Mouse (Mus musculus) ovary, postnatal 10 days (tissue): ENCODE results near the gene Sytl3.

Source experiments
- DNase-seq: peaks from one replicate; pipeline ENCODE4 v3.0.0; 2022; ENCODE audit warnings: low spot score

The Sytl3 gene

DNA sequence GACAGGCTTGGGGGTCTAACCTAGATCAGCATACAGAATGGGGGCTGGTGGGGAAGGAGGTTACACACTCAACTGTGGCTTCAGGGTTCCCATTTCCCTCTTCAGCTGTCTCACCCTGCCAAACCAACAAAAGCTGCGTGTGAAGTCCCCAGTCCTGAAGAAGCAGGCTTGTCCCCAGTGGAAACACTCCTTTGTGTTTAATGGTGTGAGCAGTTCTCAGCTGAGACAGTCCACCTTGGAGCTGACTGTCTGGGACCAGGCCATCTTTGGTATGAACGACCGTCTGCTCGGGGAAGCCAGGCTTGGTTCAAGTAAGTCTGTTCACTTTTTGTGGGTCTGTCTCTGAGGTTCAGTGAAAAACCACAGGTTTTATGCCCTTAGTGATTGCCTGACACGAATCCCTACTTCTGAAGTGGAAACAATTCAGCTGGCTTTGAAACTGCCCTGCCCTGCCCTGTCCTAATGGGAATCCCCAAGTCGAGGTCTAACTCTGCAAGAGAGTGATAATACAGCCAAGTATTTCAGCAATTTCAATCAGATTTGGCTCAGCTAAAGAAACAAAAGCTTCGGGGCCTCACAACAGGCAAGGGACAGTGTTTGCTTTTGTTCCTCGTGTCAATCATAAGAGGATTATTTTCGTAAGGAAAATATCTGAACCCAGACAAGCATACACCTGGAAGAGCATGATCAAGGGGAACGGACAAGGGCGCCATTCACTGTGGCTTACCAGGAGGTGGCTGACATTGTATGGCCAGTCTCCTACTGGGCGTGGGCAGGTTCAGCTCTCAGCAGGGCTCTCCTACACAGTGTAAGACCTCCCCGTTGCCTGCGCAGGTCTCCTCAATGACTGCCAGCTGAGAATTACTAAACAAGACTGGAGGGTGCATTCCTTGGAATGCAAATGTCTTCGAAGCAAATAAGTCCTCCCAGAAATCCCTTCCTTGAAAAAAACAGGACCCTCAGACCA lies 77.7 kb downstream of the Sytl3 start:
- DNase-seq: no peak

DNA sequence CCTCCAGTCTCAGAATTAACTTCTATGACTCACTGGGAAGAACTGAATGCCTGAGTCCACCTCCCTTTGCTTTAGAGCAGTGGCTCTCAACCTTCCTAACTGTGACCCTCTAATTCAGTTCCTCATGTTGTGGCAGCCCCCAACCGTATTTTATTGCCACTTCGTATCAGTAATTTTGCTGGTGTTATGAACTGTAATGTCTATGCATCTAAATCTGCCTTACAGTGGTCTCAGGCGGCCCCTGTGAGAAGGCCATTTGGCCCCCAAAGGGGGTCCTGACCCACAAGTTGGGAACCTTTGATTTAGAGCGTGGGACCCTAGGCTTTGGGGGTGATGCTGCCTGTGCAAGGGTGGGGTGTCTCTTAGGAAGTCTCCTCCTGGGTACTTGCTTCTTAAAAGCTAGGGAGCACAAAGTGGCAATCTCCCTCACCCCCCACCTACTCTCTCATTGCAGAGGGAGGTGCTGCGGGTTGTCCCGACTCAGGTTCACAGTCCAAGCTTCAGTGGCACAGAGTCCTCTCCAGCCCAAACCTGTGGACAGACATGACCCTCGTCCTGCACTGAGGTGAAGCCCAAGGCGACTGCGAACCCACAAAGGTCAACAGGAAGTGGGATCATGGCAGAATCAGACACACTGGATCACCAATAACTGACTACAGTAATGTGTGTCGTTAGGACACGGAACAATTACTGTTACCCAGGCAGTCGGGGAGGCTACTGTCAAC lies 78.5 kb downstream of the Sytl3 start:
- DNase-seq: no peak

DNA sequence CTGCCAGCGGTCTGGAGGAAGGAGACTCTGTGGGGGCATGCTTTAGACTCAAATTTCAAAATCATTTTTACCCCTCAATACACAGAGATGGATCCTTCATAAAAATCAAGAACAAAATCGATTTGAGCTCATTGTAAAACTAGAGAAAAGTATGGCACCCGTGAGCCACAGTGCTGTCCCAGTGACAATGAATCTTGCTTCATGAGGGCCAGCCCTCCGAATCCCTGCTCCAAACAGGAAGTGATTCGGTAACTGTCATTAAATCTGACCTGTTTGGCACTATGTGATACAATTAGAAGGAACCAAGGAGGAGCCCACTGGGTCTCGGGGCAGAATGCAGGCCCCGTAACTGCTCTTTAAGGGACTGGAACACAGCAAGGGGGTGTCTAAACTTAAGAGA lies 79.9 kb downstream of the Sytl3 start:
- no peak for DNase-seq

DNA sequence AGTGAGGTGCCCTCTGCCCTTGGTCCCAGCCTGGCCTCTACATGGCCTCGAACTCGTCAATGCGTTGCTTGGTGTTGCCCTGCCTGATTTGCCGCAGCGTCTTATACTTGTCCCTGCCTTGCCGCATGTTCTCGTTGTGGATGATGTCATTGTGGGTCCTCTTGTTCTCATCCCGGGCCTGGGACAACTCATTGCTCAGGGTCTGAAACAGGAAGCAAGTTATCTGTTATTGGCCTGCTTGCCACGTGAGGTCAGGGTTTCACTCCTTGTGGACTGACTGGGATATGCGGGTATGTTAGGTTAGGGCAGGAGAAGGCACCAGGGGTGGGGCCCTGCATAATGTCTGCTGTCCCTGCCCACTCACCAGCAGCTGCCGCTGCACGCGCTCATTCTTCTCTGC lies 80.4 kb downstream of the Sytl3 start:
- no peak for DNase-seq

DNA sequence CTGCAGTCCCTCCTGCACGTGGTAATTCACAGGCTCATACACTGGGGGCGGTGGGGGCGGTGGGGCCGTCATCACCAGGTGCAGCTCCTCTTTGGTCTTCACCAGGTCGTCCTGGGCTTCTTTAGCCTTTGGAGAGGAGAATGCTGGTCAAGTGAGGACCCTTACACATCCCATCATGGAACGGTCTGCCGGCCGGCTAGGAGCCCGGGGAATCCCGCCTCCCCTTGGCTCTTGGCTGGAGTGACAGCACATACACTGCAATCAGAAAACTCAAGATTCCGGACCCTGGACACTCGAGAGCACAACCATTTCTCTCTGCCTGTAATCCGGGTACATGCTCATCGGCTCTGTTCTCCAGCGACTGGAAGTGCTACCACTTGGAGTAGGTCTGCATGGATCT lies 80.9 kb downstream of the Sytl3 start:
- DNase-seq: no peak

DNA sequence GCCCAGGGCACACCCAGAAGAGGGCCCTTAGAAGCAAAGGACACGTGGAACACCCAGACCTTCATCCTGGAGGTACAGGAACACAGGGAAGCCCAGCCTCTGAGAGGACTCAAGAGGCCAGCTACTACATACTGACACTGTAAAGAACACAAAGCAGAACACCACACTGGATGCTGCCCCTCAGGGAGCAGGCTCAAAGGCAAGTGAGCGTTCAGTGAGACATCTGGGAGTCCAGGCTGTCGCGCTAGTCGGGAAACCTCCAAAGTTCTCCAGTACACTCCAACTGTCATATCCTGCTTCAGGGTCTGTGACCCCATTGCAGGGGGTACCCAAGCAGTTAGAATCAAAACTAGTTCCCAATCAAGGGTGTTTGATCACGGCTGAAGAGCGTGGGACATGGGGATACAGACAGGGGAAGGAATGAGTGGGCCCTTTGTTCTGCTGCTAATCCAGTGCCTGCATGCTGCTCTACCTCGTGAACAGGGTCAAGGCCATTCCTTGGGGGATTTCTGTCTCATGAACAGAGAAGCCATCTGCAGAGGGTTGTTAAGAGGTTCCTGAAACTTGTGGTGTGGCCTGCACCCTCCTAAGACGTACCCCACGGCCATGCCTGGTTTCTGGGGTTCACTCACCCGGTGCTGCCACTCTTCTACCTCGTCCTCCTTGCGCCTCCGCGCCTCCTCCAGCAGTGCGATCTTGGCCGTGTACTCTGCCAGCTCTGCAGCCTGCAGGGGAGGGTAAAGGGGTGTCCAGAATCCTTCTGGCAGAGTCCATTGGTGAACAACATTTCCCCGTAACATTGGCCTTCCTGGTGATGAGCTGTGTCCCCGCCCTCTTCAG lies 81.7 kb downstream of the Sytl3 start:
- no peak for DNase-seq

DNA sequence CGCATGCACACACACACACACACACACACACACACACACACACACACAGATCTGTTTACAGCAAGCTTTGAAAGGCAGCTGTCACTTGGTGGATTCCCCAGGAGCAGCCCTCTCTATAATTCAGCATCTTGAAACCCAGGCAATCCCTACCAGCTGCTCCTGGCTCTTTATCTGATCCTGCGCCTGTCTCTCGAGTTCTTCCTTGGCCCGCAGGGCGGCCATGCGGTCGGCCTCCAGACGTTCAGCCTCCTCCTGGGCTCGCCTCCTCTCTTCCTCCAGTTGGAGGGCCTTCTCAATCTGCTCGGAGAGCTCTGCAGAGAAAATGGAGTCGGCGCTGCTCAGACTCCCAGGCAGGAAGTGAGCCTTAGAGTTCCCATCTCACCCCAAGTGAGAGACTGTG lies 82.4 kb downstream of the Sytl3 start:
- DNase-seq: no peak

DNA sequence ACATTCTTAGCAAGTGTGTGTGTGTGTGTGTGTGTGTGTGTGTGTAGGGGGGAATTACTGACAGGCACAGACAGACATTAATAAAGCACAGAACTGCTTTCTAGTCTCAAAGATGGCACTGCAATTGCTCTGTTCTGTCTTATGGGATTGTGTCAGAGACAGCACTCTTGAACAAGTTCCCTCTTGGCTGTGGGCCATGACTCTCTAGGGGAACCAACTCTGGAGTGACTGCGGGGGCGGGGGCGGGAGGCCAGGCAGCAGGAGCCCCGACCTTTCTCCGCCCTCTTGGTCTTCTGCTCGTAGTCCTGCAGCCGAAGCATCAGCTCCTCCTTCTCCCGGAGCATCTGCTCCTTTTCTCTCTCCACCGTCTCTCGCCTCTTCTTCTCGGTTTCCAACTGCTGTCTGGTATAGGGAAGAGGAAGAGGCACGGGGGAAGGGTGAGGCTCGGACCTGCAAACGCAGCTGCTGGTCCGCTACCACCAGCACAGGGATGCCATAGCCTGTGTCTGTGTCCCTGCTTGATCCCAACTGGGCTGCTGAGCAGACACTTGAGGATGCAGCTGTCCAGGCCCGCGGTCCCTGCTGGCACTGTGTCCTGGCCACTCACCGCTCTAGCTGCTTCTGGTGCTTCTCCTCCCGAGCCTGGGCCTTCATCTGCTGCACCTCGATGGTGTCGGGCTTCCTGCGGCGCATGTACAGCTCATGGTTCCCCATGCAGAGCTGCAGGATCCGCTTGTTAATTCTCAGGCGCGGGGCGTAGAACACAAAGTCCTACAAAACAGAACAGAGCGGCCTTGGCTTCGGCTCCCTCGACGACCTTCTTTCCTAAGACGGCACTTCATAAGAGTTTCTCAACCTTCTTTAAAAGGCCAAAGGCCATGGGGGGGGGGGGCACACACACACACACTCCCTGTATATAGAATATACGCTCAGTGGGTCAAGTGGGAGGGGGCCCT lies 83.5 kb downstream of the Sytl3 start:
- DNase-seq: no peak

DNA sequence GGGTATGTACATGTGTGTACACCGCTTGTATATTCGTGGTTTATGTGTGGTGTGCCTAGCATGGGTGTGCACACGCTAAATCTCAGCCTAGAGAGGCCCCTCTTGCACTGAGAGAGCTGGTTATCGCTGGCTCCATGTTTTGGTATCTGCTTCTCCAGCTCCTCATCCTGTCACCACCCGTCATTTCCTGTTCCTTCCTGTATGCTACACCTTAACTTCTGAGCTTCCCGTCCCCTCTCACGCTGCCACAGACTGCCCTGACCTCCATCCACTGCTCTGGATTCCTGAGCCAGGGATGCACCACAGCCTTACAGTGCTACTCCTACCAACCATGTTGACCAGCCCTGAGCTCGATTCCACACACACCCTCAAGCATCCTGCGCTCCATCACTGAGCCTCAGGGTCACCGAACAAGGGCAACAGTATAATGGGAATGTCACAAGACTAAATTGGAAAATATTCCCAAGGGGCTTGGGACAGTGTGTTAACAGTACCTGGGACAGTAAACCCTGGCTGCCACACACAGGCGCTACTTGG lies 84.2 kb downstream of the Sytl3 start:
- DNase-seq: no peak

DNA sequence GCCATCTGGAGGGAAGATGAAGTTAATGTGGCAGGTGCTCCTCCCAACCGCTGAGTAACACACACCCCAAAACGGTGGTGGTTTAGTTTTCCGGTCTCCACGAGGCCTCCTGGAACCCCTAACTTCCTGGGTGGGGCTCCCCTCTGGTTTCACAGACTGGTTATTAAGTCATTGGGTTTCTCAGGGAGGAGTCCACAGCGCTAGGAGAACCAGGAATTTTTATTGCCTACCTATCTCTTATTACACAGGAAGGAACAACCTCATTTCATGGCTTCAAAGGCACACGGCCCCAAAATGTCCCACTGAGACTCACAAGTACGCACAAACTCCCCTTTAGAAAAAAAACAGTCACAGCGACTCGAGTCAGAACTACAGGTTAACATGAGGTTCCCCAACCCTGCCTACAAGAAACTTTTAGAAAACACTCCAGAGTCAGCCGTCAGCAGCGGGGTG lies 84.9 kb downstream of the Sytl3 start:
- DNase-seq: no peak

DNA sequence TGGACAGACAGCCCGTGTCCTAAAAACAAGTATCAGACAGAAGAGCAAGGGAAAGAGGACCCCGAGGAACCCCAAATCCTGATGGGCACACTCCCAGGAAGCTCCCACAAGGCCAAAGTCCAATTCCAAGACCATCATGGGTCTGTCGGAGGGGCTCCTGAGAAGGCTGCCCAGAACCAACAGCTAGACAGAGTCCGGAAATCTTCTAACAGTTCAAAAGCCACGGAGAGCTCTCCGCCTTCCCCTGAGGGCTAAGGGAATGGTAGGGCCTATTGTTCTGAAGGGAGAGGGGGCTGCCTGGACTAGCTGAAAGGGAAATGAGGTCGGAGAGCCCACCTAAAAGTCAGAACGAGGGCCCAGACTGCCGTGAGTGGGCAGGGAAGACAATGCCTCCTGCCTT lies 85.5 kb downstream of the Sytl3 start:
- no peak for DNase-seq

DNA sequence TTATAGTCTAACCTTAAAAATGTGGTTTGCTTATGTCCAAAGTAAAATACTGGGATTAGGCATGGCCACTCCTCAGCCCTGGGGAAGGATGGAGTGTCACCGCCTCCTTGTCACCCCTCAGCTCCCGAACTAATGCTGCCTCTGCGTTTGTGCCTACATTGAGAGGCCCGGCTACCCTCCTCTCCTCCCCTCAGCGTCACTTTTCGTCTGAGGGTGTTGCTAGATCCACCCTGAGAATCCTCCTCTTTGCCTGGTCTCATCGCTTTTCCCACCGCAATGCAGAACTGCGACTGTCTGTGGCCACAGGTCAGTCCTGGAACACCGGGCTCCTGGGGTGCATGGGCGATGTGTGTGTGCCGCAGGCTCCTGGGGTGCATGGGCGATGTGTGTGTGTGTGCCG lies 86.0 kb downstream of the Sytl3 start:
- DNase-seq: no peak

DNA sequence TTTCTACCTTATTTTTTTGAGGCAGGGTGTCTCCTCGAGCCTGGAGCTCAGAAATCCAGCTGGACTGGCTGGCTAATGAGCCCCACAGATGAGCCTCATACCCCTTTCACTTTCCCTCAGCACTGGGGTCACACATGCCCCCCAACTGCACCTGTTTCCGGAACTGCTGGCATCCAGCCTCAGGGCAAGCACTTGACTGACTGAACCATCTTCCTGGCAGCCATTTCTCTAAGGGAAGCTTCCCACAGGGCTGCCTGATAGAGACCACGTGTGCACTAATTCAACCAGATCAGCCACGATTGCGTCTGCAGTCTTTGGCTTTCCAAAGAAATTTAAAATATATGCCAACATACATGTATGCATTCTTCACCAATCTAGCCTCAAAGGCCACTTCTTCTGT lies 86.6 kb downstream of the Sytl3 start:
- no peak for DNase-seq

DNA sequence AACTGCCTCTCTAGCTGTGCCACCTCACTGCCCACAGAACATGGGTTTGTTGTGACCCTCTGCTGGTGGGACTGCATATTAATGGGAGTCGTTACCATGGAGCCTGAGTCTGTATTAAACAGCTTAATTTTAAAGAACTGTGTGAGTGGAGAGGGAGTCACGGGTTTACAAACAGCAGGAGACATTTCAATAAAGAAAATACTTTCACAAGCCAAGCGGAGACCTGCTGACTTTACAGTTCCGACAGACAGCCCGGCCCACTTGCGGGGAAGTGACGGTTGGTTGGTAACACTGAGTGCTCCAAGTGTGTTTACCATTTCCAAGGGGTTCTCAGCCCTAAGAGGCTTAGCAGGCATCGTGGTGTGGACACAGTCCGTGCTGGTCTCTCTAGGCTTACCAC lies 87.1 kb downstream of the Sytl3 start:
- DNase-seq: no peak

DNA sequence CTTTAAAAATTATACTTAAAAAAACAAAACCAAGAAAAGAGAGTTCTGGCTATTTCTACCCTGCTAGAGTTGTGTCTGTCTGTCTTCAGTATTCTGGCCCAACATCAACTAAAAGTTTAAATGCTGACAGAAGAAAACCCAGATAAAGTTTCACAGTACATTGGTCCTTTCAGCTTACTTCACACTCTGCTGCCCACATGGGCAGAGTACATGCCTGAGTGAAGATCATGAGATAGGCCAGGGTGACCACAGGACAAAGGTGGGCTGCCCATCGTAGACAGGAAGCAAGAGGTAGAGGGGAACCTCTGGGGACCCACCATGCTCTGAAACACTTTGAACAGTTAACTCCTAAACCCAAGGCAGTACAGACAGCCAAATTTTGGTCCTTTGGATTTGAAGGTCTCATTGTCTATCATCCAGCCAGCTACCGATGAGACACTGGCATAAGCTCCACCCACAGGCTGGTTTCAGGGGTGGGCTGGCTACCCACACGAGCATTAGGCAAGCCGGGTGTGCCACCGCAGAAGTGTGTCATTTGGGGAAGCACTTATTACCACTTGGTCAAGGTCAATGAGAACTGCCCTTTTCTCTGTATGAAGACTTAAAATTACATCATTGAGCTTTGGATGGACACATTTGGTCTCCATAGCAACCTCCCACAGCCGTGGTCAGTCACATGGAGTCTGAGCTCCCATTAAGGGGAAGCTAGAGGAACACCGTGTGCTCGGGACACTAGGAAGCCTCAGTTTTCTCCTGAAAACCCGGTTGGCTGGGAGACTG lies 87.7 kb downstream of the Sytl3 start:
- DNase-seq: no peak

DNA sequence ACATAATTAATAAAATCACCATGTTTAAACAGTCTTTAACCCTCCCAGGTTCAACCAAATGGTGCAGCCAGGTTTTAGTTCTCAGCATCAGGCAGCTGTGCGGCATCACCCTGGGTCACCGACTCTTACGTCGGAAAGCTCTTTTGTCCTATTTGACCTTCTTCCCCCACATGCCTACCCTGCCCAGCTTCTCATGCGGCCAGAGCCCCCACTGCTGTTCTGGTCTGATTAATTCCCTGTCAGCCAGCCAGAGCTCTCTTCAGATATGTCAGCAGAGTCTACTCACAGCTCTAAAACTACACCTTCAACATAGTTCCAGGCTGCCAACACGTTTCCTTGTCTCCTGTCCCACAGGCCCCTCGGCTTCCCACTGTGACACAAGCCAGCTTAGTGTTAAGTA lies 88.6 kb downstream of the Sytl3 start:
- no peak for DNase-seq

DNA sequence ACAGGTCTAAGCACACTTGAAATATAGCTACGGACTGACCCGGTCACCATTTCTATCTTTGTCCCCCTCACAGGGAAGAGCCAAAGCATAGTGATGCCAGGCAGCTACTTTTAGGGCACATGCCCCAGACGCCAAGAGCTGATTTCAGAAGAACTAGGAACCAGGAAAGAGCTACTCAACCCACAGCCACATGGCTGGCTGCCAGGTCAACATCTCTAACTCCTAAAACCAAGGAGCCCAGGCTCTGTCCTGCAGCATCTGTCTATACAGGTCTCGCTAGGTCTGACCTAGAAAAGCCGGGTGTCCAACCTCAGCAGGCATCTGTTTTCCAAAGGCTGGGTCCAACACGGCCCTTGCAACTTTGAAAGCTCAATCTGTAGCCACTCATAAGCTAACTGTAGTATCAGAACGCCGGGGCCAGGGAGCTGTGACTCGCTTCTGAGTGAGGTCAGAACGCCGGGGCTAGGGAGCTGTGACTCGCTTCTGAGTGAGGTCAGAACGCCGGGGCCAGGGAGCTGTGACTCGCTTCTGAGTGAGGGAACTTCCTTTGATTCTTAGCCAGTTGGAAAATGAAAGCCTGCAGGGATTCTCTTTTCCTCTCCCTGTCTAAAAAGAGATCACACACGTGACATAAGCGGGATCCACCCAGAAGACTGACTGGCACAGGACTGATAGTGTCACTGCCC lies 90.0 kb downstream of the Sytl3 start:
- DNase-seq: no peak

DNA sequence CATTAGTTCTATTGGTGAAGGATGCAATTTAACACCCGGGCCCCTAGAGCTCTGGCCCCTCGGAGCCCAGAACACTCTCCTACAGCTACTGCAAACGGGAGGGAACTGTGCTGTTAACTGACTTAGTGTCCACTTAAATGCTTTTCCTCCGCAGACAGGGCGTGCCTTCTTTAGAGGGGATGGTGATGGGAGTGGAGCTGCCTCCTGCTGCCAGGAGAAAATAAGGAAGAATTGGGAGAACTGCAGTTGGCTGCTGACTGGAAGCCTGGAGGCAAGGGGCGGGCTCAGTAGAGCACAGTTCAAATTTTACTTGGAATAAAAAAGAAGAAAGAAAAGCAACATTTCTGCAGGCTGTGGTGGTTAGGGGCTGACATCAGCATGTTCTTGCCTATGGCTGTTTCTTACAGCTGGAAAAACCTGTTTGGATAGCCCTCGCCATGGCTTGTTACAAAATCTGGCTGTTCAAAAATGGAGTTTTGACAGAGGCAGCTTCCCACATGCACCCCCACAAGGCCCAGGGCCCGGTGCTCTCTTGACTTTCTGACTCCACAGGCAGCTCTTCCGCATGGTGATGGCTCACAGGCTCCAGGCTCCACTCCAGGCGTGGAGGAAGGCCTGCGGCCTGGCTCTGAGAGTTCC lies 92.4 kb downstream of the Sytl3 start:
- no peak for DNase-seq

DNA sequence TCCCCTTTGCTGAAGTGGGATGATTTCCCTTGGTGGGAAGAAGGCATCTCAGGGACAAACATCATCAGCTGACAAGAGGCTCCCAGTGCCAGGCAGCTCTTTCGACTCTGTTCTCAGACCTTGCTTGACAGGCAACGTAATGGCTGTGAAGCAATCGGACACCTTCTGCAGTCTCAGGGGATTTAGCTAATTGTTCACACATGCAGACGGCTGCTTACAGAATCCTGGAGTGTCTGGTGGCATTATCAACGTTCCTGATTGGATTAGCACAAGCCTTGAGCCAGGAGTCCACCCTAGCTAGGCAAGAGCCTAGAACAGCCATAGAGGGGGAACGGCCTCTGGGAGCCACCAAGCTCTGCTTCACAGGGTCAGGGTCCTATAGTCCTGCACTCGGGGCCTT lies 93.5 kb downstream of the Sytl3 start:
- no peak for DNase-seq
